Mouse (Mus musculus) erythroblast, adult 5-6 weeks (primary cell): ENCODE results near the gene Kctd18. TPM values are rescaled to one million over a fixed set of nuclear protein-coding genes. Genes with fewer than 3 reads are reported as not detected.

Experiments used
- ATAC-seq: replicated peaks from 2 replicates; pipeline ENCODE4 v1.8.0; 2016; ENCODE audit warnings: moderate number of reproducible peaks, mild to moderate bottlenecking, moderate TSS enrichment, inconsistent platforms; ENCODE audit not compliant: poor library complexity, low FRiP score, severe bottlenecking
- total RNA-seq, 2 experiments: library from RNA; stranded (forward) in 1 of 2; stranded (reverse) in 1 of 2; fragments of 150-400 nt in 1 of 2; fragments of 200-764, 138-1000 nt in 1 of 2; gene quantifications; 2 replicates each; pipeline versions ENCODE4 v1.2.3 to v1.2.4; 2015 to 2017; ENCODE audit warnings: low replicate concordance in 2 of 2

Gene Kctd18
- total RNA-seq, 2 experiments from 2014 or later: 0.77 to 5.6 TPM

- peak; percentile 100 for ATAC-seq
These were observed 23.2 kb downstream of the Kctd18 start, which contains the start of gene Sgo2a for GRCm38 (mm10) chr1:57995432-57996132. Gene Sgo2a, plus strand, starts transcription at chr1:57995971.

- no peak for ATAC-seq
These were observed 27.5 kb downstream of the Kctd18 start for GRCm38 (mm10) chr1:57991277-57991676.

GRCm38 (mm10) chr1:57989052-57989600, 29.6 kb downstream of the Kctd18 start:
- ATAC-seq: no peak

GRCm38 (mm10) chr1:57976860-57977259, 41.9 kb downstream of the Kctd18 start:
- no peak for ATAC-seq

GRCm38 (mm10) chr1:57971588-57971987, 47.2 kb downstream of the Kctd18 start:
- ATAC-seq: no peak

GRCm38 (mm10) chr1:57969327-57970271, 49.2 kb downstream of the Kctd18 start:
- ATAC-seq: peak; percentile 99

GRCm38 (mm10) chr1:57955774-57956173, 63.0 kb downstream of the Kctd18 start:
- no peak for ATAC-seq

GRCm38 (mm10) chr1:57954376-57954765, 64.4 kb downstream of the Kctd18 start:
- ATAC-seq: no peak

GRCm38 (mm10) chr1:57953586-57954375, 65.0 kb downstream of the Kctd18 start:
- no peak for ATAC-seq

GRCm38 (mm10) chr1:57952509-57952908, 66.2 kb downstream of the Kctd18 start:
- no peak for ATAC-seq

- no peak for ATAC-seq
These were observed 69.0 kb downstream of the Kctd18 start for GRCm38 (mm10) chr1:57949716-57950115.

GRCm38 (mm10) chr1:57949195-57949594, 69.6 kb downstream of the Kctd18 start:
- ATAC-seq: no peak

GRCm38 (mm10) chr1:57947552-57948347, 71.0 kb downstream of the Kctd18 start:
- ATAC-seq: no peak

- ATAC-seq: no peak
These were observed 76.5 kb downstream of the Kctd18 start for GRCm38 (mm10) chr1:57942215-57942614.

- no peak for ATAC-seq
These were observed 77.0 kb downstream of the Kctd18 start for GRCm38 (mm10) chr1:57941734-57942133.

- no peak for ATAC-seq
These were observed 77.7 kb downstream of the Kctd18 start for GRCm38 (mm10) chr1:57941095-57941494.

- ATAC-seq: no peak
These were observed 78.1 kb downstream of the Kctd18 start for GRCm38 (mm10) chr1:57940691-57941090.

GRCm38 (mm10) chr1:57934287-57934686, 84.5 kb downstream of the Kctd18 start:
- ATAC-seq: no peak

GRCm38 (mm10) chr1:57918567-57918966, 100.2 kb downstream of the Kctd18 start:
- ATAC-seq: no peak
